Mouse (Mus musculus) left cerebral cortex, postnatal 4 days (tissue): ENCODE results near the gene Vmn1r139. TPM values are rescaled to one million over a fixed set of nuclear protein-coding genes. Genes with fewer than 3 reads are reported as not detected.
"Not testable (repeated sequence)": the region's sequence is repeated elsewhere in the genome, so short reads cannot be mapped to it uniquely, and the experiment has no call there.

ENCODE experiments used
- DNase-seq: peaks from one replicate; pipeline ENCODE4 v3.0.0-alpha.2; 2022
- intact Hi-C: fragments of 180-260 bp; cut with DNase I; formaldehyde crosslinking; loops from one replicate; pipeline ENCODE4 v1.15.1; 2025
- total RNA-seq, 2 experiments: library from RNA; stranded (reverse); gene quantifications; 2 replicates each; pipeline ENCODE4 v1.2.3; 2021

Gene Vmn1r139
- not detected for total RNA-seq

DNA sequence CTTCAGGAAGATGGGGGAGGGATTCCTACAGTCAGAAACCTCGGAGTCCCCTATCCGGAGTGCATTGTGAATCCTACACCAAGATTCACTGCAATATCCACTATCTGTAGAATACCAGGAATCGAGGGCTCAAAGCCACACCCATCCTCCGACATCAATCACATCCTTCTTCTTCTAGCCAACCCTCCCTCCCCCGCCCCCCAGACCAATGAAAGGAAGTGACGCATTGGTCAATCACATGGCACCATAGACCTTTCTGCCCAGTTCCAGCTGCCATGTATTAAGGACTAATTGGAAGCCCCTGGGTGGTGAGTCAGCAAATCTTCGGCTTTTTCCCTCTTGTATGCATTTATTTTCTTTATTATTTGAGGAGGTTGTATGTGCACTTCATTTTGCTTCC is at the start of gene Vmn1r139:
TSS of gene Vmn1r139 (plus strand) at position 301 of the 400 bp plus-strand sequence.
- intact Hi-C loops, DNase-seq: not testable (repeated sequence)

DNA sequence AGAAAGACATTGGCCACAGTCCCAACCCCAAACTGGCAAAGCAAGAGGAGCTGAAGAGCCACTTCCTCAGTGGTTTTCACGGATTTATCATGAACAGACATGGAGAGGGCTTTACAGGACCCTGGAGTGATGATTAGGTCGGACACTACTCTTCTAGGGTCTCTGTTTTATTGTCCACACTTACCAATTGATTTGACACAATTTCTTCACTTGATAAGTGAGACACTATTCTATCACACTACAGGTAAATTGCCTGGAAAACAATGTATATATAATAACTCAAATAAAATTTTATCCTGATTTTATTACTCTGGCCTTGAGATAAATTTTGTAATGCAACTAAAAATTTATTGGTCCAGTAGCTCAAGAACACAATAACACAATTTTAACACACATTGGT is 40.1 kb upstream of the Vmn1r139 start, which contains the start of gene Vmn1r138:
TSS of gene Vmn1r138 (minus strand) at position 101 of the 400 bp plus-strand sequence.
- DNase-seq, intact Hi-C loops: not testable (repeated sequence)

DNA sequence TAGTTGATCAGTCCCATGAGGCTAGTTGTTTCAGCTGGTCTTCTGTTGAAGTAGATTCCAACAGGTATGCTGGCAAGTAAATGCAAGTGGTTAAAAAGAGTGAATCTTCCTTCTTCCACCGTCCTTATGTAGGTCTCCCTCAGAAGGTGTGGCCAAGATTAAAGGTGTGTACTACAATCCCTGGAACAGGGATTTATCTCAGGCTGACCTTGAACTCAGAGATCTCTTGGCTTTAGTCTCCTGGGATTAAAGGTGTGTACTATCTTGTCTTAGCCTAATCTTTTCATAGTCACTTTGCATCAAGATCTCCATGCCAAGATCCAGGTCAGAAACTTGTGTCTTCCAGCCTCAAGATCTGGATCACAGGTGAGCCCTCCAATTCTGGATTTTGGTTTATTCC is 12.7 kb upstream of the Vmn1r139 start, which contains the start of gene Gm6176:
TSS of gene Gm6176 (minus strand) at position 101 of the 400 bp plus-strand sequence.
- DNase-seq, intact Hi-C loops: not testable (repeated sequence)

DNA sequence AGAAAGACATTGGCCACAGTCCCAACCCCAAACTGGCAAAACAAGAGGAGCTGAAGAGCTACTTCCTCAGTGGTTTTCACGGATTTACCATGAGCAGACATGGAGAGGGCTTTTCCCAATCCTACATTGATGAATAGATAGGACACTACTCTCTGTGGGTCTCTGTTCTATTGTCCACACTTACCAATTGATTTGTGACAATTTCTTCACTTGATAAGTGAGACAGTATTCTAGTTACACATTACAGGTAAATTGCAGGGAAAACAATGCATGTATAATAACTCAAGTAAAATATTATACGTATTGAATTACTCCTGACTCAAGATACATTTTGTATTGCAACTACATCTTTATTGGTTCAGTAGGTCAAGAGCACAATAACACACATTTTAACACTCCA is 49.3 kb downstream of the Vmn1r139 start, which contains the start of gene Gm16451:
TSS of gene Gm16451 (minus strand) at position 101 of the 400 bp plus-strand sequence.
- intact Hi-C loops, DNase-seq: not testable (repeated sequence)

DNA sequence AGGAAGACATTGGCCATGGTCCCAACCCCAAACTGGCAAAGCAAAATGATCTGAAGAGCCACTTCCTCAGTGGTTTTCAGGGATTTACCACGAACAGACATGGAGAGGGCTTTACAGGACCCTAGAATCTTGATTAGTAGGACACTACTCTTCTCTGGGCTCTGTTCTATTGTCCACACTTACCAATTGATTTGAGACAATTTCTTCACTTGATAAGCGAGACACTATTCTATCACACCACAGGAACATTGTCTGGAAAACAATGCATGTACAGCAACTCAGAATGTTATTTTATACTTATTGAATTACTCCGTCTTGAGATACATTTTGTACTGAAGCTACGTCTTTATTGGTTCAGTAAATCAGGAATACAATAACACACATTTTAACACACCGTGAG is 65.8 kb downstream of the Vmn1r139 start, which contains the start of gene Gm10666:
TSS of gene Gm10666 (minus strand) at position 101 of the 400 bp plus-strand sequence.
- intact Hi-C loops: not testable (repeated sequence)

More for the DNA sequence above, 65.8 kb downstream of the Vmn1r139 start, which contains the start of gene Gm10666:
- DNase-seq: not testable (repeated sequence)

Other genes starting within 250 kb of the Vmn1r139 start
- gene Vmn1r135, start 236.7 kb upstream of the Vmn1r139 start, total RNA-seq: not detected
- not detected for gene Gm5725, start 224.8 kb upstream of the Vmn1r139 start, total RNA-seq
- not detected for gene Gm5891, start 147.8 kb upstream of the Vmn1r139 start, total RNA-seq
- not detected for gene Vmn1r137, start 74.5 kb upstream of the Vmn1r139 start, total RNA-seq
- not detected for gene Vmn1r138, start 40.2 kb upstream of the Vmn1r139 start, total RNA-seq
- gene Gm6176, start 12.8 kb upstream of the Vmn1r139 start, total RNA-seq: not detected
- gene Gm16451, start 49.2 kb downstream of the Vmn1r139 start, total RNA-seq: not detected
- gene Gm10666, start 65.7 kb downstream of the Vmn1r139 start, total RNA-seq: not detected
- not detected for gene Vmn1r142, start 95.0 kb downstream of the Vmn1r139 start, total RNA-seq
- gene Vmn1r143, start 120.3 kb downstream of the Vmn1r139 start, total RNA-seq: not detected
- gene Gm8653, start 132.2 kb downstream of the Vmn1r139 start, total RNA-seq: not detected
- gene Gm8453, start 160.4 kb downstream of the Vmn1r139 start, total RNA-seq: not detected